Mouse (Mus musculus) liver, embryonic 14.5 days (tissue): Measurements from ENCODE around the gene Olfr975.
"Not testable (repeated sequence)": the region's sequence is repeated elsewhere in the genome, so short reads cannot be mapped to it uniquely, and the experiment has no call there.

Experiments
- CTCF ChIP-seq: IDR thresholded peaks from 2 replicates; pipeline ENCODE4 v1.5.1; 2016; ENCODE audit warnings: antibody characterized with exemption, low read depth, control low read depth
- EP300 ChIP-seq: IDR thresholded peaks from 2 replicates; pipeline ENCODE4 v1.6.1; 2016; ENCODE audit warnings: antibody characterized with exemption, low read depth

GRCm38 (mm10) chr9:39928837-39929236, 23.0 kb downstream of the Olfr975 start:
- TF ChIP-seq EP300, CTCF: not testable (repeated sequence)
